Mouse (Mus musculus) urinary bladder, postnatal 25 days (tissue): ENCODE data around the gene Dscaml1.

Experiments
- DNase-seq: peaks from one replicate; pipeline ENCODE4 v3.0.0; 2022; ENCODE audit warnings: low spot score

Gene Dscaml1

GRCm38 (mm10) chr9:45633036-45633435, 206.6 kb downstream of the Dscaml1 start:
- peak; percentile 9 for DNase-seq

- DNase-seq: no peak
Measured at GRCm38 (mm10) chr9:45634978-45635377, 208.6 kb downstream of the Dscaml1 start.

GRCm38 (mm10) chr9:45637346-45637745, 210.9 kb downstream of the Dscaml1 start:
- DNase-seq: no peak

- no peak for DNase-seq
Measured at GRCm38 (mm10) chr9:45638184-45638917, 211.9 kb downstream of the Dscaml1 start.

GRCm38 (mm10) chr9:45644833-45645388, 218.5 kb downstream of the Dscaml1 start:
- no peak for DNase-seq

GRCm38 (mm10) chr9:45645526-45645925, 219.1 kb downstream of the Dscaml1 start:
- no peak for DNase-seq

- DNase-seq: no peak
Measured at GRCm38 (mm10) chr9:45651078-45651809, 224.8 kb downstream of the Dscaml1 start.

- no peak for DNase-seq
Measured at GRCm38 (mm10) chr9:45651810-45652177, 225.4 kb downstream of the Dscaml1 start.

- DNase-seq: no peak
Measured at GRCm38 (mm10) chr9:45657172-45658062, 231.0 kb downstream of the Dscaml1 start.

- DNase-seq: no peak
Measured at GRCm38 (mm10) chr9:45660191-45660590, 233.8 kb downstream of the Dscaml1 start.

GRCm38 (mm10) chr9:45662471-45662870, 236.0 kb downstream of the Dscaml1 start:
- DNase-seq: no peak

- DNase-seq: no peak
Measured at GRCm38 (mm10) chr9:45663386-45664315, 237.2 kb downstream of the Dscaml1 start.

- no peak for DNase-seq
Measured at GRCm38 (mm10) chr9:45664326-45664725, 237.9 kb downstream of the Dscaml1 start.

GRCm38 (mm10) chr9:45664871-45665394, 238.5 kb downstream of the Dscaml1 start:
- DNase-seq: no peak

GRCm38 (mm10) chr9:45675931-45676330, 249.5 kb downstream of the Dscaml1 start:
- DNase-seq: no peak

GRCm38 (mm10) chr9:45676578-45676977, 250.2 kb downstream of the Dscaml1 start:
- DNase-seq: no peak

GRCm38 (mm10) chr9:45677236-45677781, 250.9 kb downstream of the Dscaml1 start:
- no peak for DNase-seq

- no peak for DNase-seq
Measured at GRCm38 (mm10) chr9:45677952-45678663, 251.7 kb downstream of the Dscaml1 start.

GRCm38 (mm10) chr9:45678664-45679026, 252.2 kb downstream of the Dscaml1 start:
- no peak for DNase-seq

- DNase-seq: no peak
Measured at GRCm38 (mm10) chr9:45682461-45682998, 256.1 kb downstream of the Dscaml1 start.
